Mouse (Mus musculus): Measurements from ENCODE around the gene Cog6. TPM values are rescaled to one million over a fixed set of nuclear protein-coding genes. Genes with fewer than 3 reads are reported as not detected.

Cog6 gene
- total RNA-seq, 1 experiment: 18.0 TPM

- peak within 1 kb of the TSS; percentile 73 to 77 for H3K4me3 ChIP-seq (ENCODE audit: insufficient read depth in 1 of 2, low read depth in 1 of 2, low read length in 2 of 2, poor library complexity in 1 of 2, severe bottlenecking in 1 of 2)
- TF ChIP-seq MAFK (IDR thresholded peaks at IDR 0.05; ENCODE audit: insufficient read depth, low read depth, low read length): no peak
- TF ChIP-seq HCFC1 (IDR thresholded peaks at IDR 0.05; ENCODE audit: borderline replicate concordance, insufficient read depth, low read length): no peak
- H3K27ac ChIP-seq (ENCODE audit: insufficient read depth, low read depth, low read length, poor library complexity, severe bottlenecking): no peak within 1 kb of the TSS
- no peaks in the 10 kb centered on the region for H3K36me3 ChIP-seq (ENCODE audit: control insufficient read depth, insufficient read depth, low read length, poor library complexity, severe bottlenecking)
- DNase-seq (ENCODE audit: low read depth, low spot score): peak; percentile 48
- no peaks in the 10 kb centered on the region for H3K4me1 ChIP-seq (ENCODE audit: control insufficient read depth in 2 of 2, insufficient read depth in 2 of 2, low read length in 2 of 2, poor library complexity in 1 of 2)
- H3K9me3 ChIP-seq (ENCODE audit: control insufficient read depth, insufficient read depth, low read depth, low read length): no peaks in the 10 kb centered on the region
- in situ Hi-C loops (cut with MboI; ENCODE audit: low sequenced_read_pairs in 2 of 2, unreplicated experiment in 2 of 2): loop anchor here (25.0 kb wide), 2 partner anchors 196 to 421 kb away; partner anchors contain the start of genes Nhlrc3 (in 1 of the 2) and Proser1 (in 1 of the 2)
- H3K9ac ChIP-seq (ENCODE audit: insufficient read depth, low read depth, low read length, poor library complexity, severe bottlenecking): peak within 1 kb of the TSS; percentile 73
Observed at GRCm38 (mm10) chr3:53041411-53042239, 24.6 kb upstream of the Cog6 start, which contains the start of gene Lhfp. Gene Lhfp, plus strand, starts transcription at chr3:53041528.

GRCm38 (mm10) chr3:53040593-53041410 lies 23.8 kb upstream of the Cog6 start:
- peak overlapping the region; percentile 73 to 77 for H3K4me3 ChIP-seq (ENCODE audit: insufficient read depth in 1 of 2, low read depth in 1 of 2, low read length in 2 of 2, poor library complexity in 1 of 2, severe bottlenecking in 1 of 2)
- DNase-seq (ENCODE audit: low read depth, low spot score): no peak
- no peaks in the 10 kb centered on the region for H3K4me1 ChIP-seq (ENCODE audit: control insufficient read depth in 2 of 2, insufficient read depth in 2 of 2, low read length in 2 of 2, poor library complexity in 1 of 2)
- H3K9ac ChIP-seq (ENCODE audit: insufficient read depth, low read depth, low read length, poor library complexity, severe bottlenecking): peak overlapping the region; percentile 54
- in situ Hi-C loops (cut with MboI; ENCODE audit: low sequenced_read_pairs in 2 of 2, unreplicated experiment in 2 of 2): loop anchor here (25.0 kb wide), 2 partner anchors 196 to 421 kb away; partner anchors contain the start of genes Nhlrc3 (in 1 of the 2) and Proser1 (in 1 of the 2)
- H3K27ac ChIP-seq (ENCODE audit: insufficient read depth, low read depth, low read length, poor library complexity, severe bottlenecking): no peak overlapping the region
- TF ChIP-seq HCFC1 (IDR thresholded peaks at IDR 0.05; ENCODE audit: borderline replicate concordance, insufficient read depth, low read length): no peak
- TF ChIP-seq MAFK (IDR thresholded peaks at IDR 0.05; ENCODE audit: insufficient read depth, low read depth, low read length): no peak
- TF ChIP-seq ZNF384 (IDR thresholded peaks at IDR 0.05; ENCODE audit: low read depth, low read length): no peak
- no peak for TF ChIP-seq ZC3H11A (IDR thresholded peaks at IDR 0.05; ENCODE audit: borderline replicate concordance, low read depth, low read length)
- TF ChIP-seq CHD2 (IDR thresholded peaks at IDR 0.05; ENCODE audit: low read depth, low read length): no peak
- no peaks in the 10 kb centered on the region for H3K9me3 ChIP-seq (ENCODE audit: control insufficient read depth, insufficient read depth, low read depth, low read length)
- H3K36me3 ChIP-seq (ENCODE audit: control insufficient read depth, insufficient read depth, low read length, poor library complexity, severe bottlenecking): no peaks in the 10 kb centered on the region

GRCm38 (mm10) chr3:53039746-53040145 lies 22.7 kb upstream of the Cog6 start:
- H3K27ac ChIP-seq (ENCODE audit: insufficient read depth, low read depth, low read length, poor library complexity, severe bottlenecking): no peak overlapping the region
- in situ Hi-C loops (cut with MboI; ENCODE audit: low sequenced_read_pairs in 2 of 2, unreplicated experiment in 2 of 2): loop anchor here (25.0 kb wide), 2 partner anchors 198 to 423 kb away; partner anchors contain the start of genes Nhlrc3 (in 1 of the 2) and Proser1 (in 1 of the 2)
- H3K36me3 ChIP-seq (ENCODE audit: control insufficient read depth, insufficient read depth, low read length, poor library complexity, severe bottlenecking): no peaks in the 10 kb centered on the region
- H3K4me1 ChIP-seq (ENCODE audit: control insufficient read depth in 2 of 2, insufficient read depth in 2 of 2, low read length in 2 of 2, poor library complexity in 1 of 2): no peaks in the 10 kb centered on the region
- H3K9me3 ChIP-seq (ENCODE audit: control insufficient read depth, insufficient read depth, low read depth, low read length): no peaks in the 10 kb centered on the region
- no peak overlapping the region for H3K9ac ChIP-seq (ENCODE audit: insufficient read depth, low read depth, low read length, poor library complexity, severe bottlenecking)
- H3K4me3 ChIP-seq (ENCODE audit: insufficient read depth in 1 of 2, low read depth in 1 of 2, low read length in 2 of 2, poor library complexity in 1 of 2, severe bottlenecking in 1 of 2): no peak overlapping the region
- DNase-seq (ENCODE audit: low read depth, low spot score): no peak
- TF ChIP-seq ZNF384 (IDR thresholded peaks at IDR 0.05; ENCODE audit: low read depth, low read length): no peak
- no peak for TF ChIP-seq HCFC1 (IDR thresholded peaks at IDR 0.05; ENCODE audit: borderline replicate concordance, insufficient read depth, low read length)
- TF ChIP-seq CHD2 (IDR thresholded peaks at IDR 0.05; ENCODE audit: low read depth, low read length): no peak
- TF ChIP-seq ZC3H11A (IDR thresholded peaks at IDR 0.05; ENCODE audit: borderline replicate concordance, low read depth, low read length): no peak
- TF ChIP-seq MAFK (IDR thresholded peaks at IDR 0.05; ENCODE audit: insufficient read depth, low read depth, low read length): no peak

- no peak for TF ChIP-seq MAFK (IDR thresholded peaks at IDR 0.05; ENCODE audit: insufficient read depth, low read depth, low read length)
- no peak for TF ChIP-seq ZC3H11A (IDR thresholded peaks at IDR 0.05; ENCODE audit: borderline replicate concordance, low read depth, low read length)
- TF ChIP-seq ZNF384 (IDR thresholded peaks at IDR 0.05; ENCODE audit: low read depth, low read length): no peak
- no peak for TF ChIP-seq CHD2 (IDR thresholded peaks at IDR 0.05; ENCODE audit: low read depth, low read length)
- TF ChIP-seq HCFC1 (IDR thresholded peaks at IDR 0.05; ENCODE audit: borderline replicate concordance, insufficient read depth, low read length): no peak
- Histone ChIP-seq H3K27ac (ENCODE audit: insufficient read depth, low read depth, low read length, poor library complexity, severe bottlenecking) (no peak overlapping the region), H3K4me1 (ENCODE audit: control insufficient read depth in 2 of 2, insufficient read depth in 2 of 2, low read length in 2 of 2, poor library complexity in 1 of 2) (no peaks in the 10 kb centered on the region), H3K9ac (ENCODE audit: insufficient read depth, low read depth, low read length, poor library complexity, severe bottlenecking) (no peak overlapping the region), H3K9me3 (ENCODE audit: control insufficient read depth, insufficient read depth, low read depth, low read length) (no peaks in the 10 kb centered on the region), H3K36me3 (ENCODE audit: control insufficient read depth, insufficient read depth, low read length, poor library complexity, severe bottlenecking) (no peaks in the 10 kb centered on the region), H3K4me3 (ENCODE audit: insufficient read depth in 1 of 2, low read depth in 1 of 2, low read length in 2 of 2, poor library complexity in 1 of 2, severe bottlenecking in 1 of 2) (no peak overlapping the region)
- no peak for DNase-seq (ENCODE audit: low read depth, low spot score)
- in situ Hi-C loops (cut with MboI; ENCODE audit: low sequenced_read_pairs in 2 of 2, unreplicated experiment in 2 of 2): loop anchor here (25.0 kb wide), 2 partner anchors 198 to 423 kb away; partner anchors contain the start of genes Nhlrc3 (in 1 of the 2) and Proser1 (in 1 of the 2)
Observed at GRCm38 (mm10) chr3:53038913-53039312, 21.9 kb upstream of the Cog6 start.

Data from ES-E14 (cell line).